Mouse (Mus musculus) fat pad, adult 2 months (tissue): ENCODE data around the gene Coro2b.
A peak's percentile ranks its signal among the peaks of the same experiment; 100 is the strongest.

Experiments used
- DNase-seq: peaks from one replicate; pipeline ENCODE4 v3.0.0-alpha.2; 2011; ENCODE audit warnings: low read depth, low spot score; ENCODE audit errors: extremely low read depth

Coro2b gene

GRCm38 (mm10) chr9:62540166-62540565 is 3.3 kb upstream of the Coro2b start:
- no peak for DNase-seq

GRCm38 (mm10) chr9:62539251-62539711 is 2.4 kb upstream of the Coro2b start:
- DNase-seq: no peak

- no peak for DNase-seq
Measured at GRCm38 (mm10) chr9:62537941-62538340, 1.1 kb upstream of the Coro2b start.

- no peak for DNase-seq
Measured at GRCm38 (mm10) chr9:62536119-62536654, 657 bp downstream of the Coro2b start.

- DNase-seq: no peak
Measured at GRCm38 (mm10) chr9:62535566-62535965, 1.3 kb downstream of the Coro2b start.

- no peak for DNase-seq
Measured at GRCm38 (mm10) chr9:62534691-62535090, 2.2 kb downstream of the Coro2b start.

- no peak for DNase-seq
Measured at GRCm38 (mm10) chr9:62534158-62534557, 2.7 kb downstream of the Coro2b start.

- DNase-seq: no peak
Measured at GRCm38 (mm10) chr9:62532876-62533275, 4.0 kb downstream of the Coro2b start.

- DNase-seq: peak; percentile 13
Measured at GRCm38 (mm10) chr9:62531459-62532275, 5.2 kb downstream of the Coro2b start.

- no peak for DNase-seq
Measured at GRCm38 (mm10) chr9:62528527-62528926, 8.3 kb downstream of the Coro2b start.

- no peak for DNase-seq
Measured at GRCm38 (mm10) chr9:62526858-62527257, 10.0 kb downstream of the Coro2b start.

- no peak for DNase-seq
Measured at GRCm38 (mm10) chr9:62526451-62526850, 10.4 kb downstream of the Coro2b start.

- no peak for DNase-seq
Measured at GRCm38 (mm10) chr9:62524761-62525308, 12.0 kb downstream of the Coro2b start.

- DNase-seq: no peak
Measured at GRCm38 (mm10) chr9:62522791-62523471, 13.9 kb downstream of the Coro2b start.

GRCm38 (mm10) chr9:62522211-62522610 is 14.6 kb downstream of the Coro2b start:
- DNase-seq: no peak

- DNase-seq: no peak
Measured at GRCm38 (mm10) chr9:62521541-62521940, 15.3 kb downstream of the Coro2b start.

- no peak for DNase-seq
Measured at GRCm38 (mm10) chr9:62520933-62521332, 15.9 kb downstream of the Coro2b start.

GRCm38 (mm10) chr9:62519787-62520503 is 16.9 kb downstream of the Coro2b start:
- DNase-seq: no peak

GRCm38 (mm10) chr9:62519334-62519733 is 17.5 kb downstream of the Coro2b start:
- no peak for DNase-seq

GRCm38 (mm10) chr9:62518572-62518971 is 18.3 kb downstream of the Coro2b start:
- DNase-seq: no peak
